Mouse (Mus musculus) CD8-positive naive resting alpha-beta T cell, adult 2 months (primary cell): Measurements from ENCODE around the gene Gfpt1.

Source experiments
- DNase-seq, 2 experiments: peaks; one replicate each; pipeline ENCODE4 v3.0.0; 2022; ENCODE audit warnings: low read depth in 2 of 2, low spot score in 2 of 2

The Gfpt1 gene

DNA sequence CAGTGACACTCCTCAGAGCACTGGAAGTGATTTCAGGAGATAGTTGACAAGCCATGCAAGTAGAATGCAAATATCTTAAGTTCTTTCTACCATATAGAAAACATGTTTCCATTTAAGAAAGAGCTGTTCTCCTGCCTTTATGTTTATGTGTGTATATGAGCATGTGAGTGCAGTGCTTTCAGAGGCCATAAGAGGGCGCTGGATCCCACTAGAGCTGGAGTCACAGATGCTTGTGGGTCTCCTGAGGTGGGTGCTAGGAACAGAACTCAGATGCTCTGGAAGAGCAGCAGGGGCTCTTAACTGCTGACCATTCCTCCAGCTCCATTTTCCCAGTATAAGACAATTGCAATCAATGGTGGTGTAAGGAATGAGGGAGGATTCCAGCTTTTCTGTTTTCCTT, 88.4 kb downstream of the Gfpt1 start:
- DNase-seq = no peak

DNA sequence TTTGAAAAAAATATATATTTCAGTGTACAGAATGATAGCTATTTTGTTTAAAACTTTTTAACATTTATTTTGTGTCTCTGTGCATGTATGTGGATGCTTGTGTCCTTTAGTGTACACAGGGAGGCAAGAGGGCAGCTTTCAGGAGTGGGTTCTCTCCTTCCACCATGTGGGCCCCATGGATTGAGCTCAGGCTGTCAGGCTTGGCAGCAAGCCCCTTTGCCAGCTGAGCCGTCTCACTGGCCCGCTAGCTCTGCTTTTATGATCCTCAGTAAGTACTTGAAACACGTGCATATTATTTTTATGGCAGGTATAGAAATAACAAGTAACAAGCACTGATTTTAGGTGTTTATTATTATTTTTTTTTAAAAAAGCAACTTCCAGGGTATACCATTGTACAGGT, 90.9 kb downstream of the Gfpt1 start:
- no peak for DNase-seq

DNA sequence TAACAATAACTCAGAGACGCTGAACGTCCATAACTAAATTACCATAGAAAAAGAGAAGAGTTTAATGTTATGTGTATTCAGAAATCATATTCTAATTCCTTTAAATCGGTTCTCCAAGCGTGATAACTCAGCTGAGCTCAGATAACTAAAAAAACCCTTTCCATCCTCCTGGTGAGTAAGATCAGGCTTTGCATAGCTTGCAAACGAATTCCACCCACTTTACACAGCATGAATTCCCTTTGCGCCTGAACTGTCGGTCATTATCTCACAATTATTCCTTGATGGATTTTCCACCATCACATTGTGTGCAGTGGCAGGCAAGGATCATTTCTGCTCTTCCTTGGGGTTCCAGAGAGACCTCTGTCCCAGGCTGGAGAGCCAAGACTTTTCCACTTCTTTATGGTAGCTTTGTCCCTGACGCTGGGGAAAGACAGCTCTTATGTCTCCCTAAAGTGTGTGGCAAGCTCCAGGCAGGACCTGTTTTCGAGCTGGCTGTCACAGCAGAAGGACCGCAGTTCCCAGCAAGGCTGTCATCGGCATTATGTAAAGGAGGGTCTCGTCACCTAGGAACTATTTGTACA, 91.4 kb downstream of the Gfpt1 start:
- no peak for DNase-seq

DNA sequence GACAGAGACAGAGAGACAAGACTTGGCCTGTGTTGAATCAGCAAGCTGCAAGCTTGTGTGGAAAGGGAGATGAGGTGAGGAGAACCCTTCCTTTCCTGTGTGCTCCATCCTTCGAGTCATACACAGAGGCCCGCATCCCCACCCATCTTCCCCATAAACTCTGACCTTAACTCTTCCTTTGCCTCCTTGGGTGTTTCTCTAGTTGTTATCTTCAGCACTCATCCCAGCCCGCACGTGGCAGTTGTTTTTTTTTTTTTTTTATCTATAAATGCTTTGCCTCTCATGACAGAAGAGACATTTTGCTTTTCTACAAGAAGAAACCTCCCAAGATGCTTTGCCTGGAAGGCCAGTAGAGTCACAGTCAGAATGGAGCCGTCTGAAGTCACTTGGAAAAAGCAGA, 95.8 kb downstream of the Gfpt1 start:
- no peak for DNase-seq

DNA sequence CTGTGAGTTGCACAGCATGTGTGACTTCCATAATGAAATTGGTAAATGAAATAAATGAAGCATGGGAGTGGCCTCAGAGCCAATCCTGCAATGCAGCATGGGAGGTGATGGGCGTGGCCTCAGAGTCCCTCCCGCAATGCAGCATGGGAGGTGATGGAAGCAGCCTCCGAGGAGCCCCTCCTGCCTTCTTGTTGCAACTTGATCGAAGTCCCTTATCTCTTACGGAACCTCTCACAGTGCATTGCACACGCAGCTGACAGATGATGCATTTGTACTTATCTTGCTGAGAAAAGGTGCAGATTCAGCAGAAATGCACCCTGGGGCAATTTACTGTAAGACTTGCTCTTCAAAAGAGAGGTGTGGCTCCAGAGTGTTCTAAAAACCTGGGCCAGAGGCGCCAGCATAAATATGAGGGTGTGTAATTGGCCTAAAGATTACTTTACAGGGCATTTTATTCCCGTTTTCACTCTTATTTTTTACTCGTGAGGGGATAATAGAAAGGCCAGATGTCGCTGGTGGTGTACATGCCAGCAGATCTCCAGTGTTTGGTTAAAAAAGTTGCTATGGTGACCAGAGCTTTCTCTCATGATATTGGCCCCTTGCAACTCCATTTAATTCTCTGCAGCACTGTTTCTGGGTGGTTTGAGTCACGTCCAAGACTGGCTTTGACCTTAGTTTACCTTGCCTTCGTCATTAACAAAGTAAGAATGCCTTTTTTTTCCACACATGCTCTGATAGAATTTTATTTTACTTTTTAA, 97.3 kb downstream of the Gfpt1 start:
- DNase-seq = no peak
